Mouse (Mus musculus) heart, postnatal 10 days (tissue): ENCODE measurements around the gene Setd3. TPM values are rescaled to one million over a fixed set of nuclear protein-coding genes. Genes with fewer than 3 reads are reported as not detected.
A peak's percentile ranks its signal among the peaks of the same experiment; 100 is the strongest.

ENCODE experiments used
- DNase-seq, 2 experiments: peaks; one replicate each; pipeline ENCODE4 v3.0.0; 2021
- intact Hi-C: fragments of 180-260 bp; cut with DNase I; formaldehyde crosslinking; loops from one replicate; pipeline ENCODE4 v1.15.1; 2025
- total RNA-seq, 2 experiments: library from RNA; stranded (reverse); gene quantifications; 2 replicates each; pipeline ENCODE4 v1.2.3; 2021

The Setd3 gene
- total RNA-seq = 10 to 100 TPM; 77.6 to 79.3 TPM

DNA sequence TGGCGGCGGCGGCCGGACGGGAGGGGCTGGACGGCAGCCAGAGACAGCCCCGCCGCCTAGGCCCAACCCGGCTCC lies at the start of gene Setd3:
TSS of gene Setd3 (minus strand) at position 69 of the 75 bp plus-strand sequence.
- DNase-seq = no peak
- intact Hi-C loops = no loop called here

DNA sequence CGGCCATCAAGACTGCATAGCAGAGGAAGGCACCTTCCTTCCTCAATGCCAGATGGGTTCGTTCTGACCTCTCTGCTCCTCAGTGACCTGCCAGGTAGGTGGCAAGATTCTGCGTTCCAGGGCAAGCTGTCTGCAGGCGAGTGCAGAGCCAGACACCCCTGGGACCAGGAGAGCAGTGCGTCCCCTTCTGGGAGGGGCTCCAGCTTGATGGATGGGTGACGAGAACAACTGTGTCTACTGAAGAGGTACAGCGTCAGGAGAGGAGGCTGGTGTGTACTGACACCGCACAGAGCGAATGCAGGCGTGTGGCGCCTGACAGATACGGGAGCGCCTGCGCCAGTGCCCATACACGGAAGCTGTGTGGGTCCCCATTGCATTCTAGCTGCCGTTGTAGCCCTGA lies 48.4 kb upstream of the Setd3 start:
- DNase-seq = no peak
- intact Hi-C loops = no loop called here

- no peak for DNase-seq
- intact Hi-C loops = no loop called here
Observed at GRCm38 (mm10) chr12:108226941-108227340, 47.8 kb upstream of the Setd3 start.

GRCm38 (mm10) chr12:108226216-108226615 lies 47.1 kb upstream of the Setd3 start:
- intact Hi-C loops = no loop called here
- no peak for DNase-seq

GRCm38 (mm10) chr12:108225781-108226180 lies 46.7 kb upstream of the Setd3 start:
- intact Hi-C loops = no loop called here
- DNase-seq = no peak

DNA sequence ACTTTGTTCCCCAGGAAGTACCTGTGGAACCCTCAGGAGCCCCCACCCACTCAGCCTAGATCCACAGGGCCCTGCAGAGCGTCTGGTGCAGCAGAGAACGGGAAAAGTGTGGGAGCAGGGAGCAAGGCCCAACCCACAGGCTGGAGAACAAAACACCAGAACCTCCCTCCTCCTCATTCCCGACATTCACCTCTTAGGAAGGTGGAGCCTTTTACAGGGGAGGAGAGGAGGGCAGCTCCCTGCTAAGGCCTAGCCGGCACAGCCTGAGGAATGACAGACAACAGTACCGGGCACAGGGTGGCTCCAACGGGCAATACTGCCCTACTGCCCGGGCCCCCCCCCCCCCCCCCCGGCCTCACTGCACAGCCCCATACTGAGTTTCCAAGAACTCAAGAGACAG lies 44.2 kb upstream of the Setd3 start:
- intact Hi-C loops = no loop called here
- no peak for DNase-seq

GRCm38 (mm10) chr12:108221712-108222111 lies 42.6 kb upstream of the Setd3 start:
- intact Hi-C loops = no loop called here
- no peak for DNase-seq

GRCm38 (mm10) chr12:108221206-108221605 lies 42.1 kb upstream of the Setd3 start:
- intact Hi-C loops = no loop called here
- no peak for DNase-seq

- intact Hi-C loops = no loop called here
- no peak for DNase-seq
Observed at GRCm38 (mm10) chr12:108220621-108221020, 41.5 kb upstream of the Setd3 start.

DNA sequence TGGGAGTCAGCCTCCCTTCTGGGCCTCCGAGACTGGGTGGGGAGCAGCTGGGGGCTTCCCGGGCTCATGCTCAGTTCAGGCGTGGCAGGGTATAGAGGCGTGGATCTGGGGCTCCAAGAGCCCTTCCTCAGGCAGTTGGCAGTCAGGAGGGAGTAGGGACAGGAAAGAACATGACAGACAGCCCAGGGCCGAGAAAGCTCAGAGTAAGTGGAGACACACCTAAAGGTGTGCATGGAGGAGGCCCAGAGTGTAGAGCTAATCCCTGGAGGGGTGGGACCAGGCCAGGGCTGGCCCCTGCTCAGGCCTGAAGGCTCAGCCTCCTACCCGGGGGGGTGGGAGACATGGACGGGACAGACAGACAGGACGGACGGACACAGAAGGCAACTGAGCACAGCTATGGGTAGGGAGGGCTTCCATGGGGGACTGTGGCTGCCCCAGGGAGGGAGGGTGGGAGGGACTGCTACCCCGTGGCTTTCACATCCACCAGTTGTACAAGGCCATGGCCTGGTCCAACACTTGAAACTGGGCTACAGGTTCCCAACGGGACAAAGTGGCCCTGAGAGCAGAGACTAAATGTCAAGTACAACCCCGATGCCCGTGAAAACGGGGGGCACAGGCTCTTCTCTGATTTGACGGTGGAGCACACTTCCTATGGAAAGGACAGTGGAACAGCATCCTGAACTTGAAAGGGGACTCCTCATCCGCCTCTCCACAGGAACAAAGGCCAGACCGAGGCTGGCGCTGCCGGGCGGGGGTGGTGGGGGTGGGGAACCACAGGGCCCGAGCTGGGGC lies 40.9 kb upstream of the Setd3 start:
- no peak for DNase-seq
- intact Hi-C loops = no loop called here

GRCm38 (mm10) chr12:108219163-108219562 lies 40.0 kb upstream of the Setd3 start:
- no peak for DNase-seq
- intact Hi-C loops = no loop called here

- DNase-seq = peak; percentile 62 to 79
- intact Hi-C loops = loop anchor here (1.0 kb wide), 1 partner anchor 76 kb away; no protein-coding TSS in a partner anchor
Observed at GRCm38 (mm10) chr12:108217572-108217971, 38.5 kb upstream of the Setd3 start.

DNA sequence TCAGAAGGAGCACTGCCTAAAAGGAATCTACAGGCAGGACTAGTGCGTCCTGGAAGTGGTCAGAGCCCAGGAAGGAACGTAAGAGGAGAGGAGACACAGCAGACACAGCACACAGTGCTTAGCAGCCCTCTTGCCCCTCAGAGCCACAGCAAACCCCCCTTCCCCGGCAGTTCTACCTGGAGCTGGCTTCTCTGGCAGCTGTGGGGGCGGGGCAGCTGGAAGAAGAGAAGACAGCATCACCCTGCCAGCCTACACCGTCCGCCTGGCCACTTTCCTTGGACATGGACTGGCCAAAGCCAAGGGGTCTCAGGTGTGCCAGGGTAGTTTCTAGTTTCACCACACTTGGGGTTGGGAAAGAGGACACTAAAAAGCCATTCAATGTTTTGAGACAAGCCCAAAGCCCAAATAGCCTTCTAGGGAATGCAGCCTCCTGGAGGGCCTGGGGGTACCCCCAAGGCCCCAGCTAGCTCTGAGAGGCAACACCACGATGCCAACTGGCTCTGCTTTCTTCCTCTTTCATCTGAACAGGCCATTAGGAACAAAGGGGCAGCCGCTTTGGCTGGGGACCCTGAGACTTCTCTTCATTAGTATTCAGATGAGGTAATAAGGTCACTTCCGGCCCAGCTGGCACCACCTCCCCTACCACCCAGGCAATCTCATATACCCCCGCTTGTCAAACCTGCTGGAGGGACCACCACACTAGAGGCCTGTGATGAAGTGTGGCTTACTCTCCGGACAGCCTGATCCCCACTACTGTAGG lies 37.7 kb upstream of the Setd3 start:
- intact Hi-C loops = loop anchor here (1.0 kb wide), 1 partner anchor 77 kb away; no protein-coding TSS in a partner anchor
- DNase-seq = no peak

GRCm38 (mm10) chr12:108215090-108215489 lies 36.0 kb upstream of the Setd3 start:
- intact Hi-C loops = no loop called here
- no peak for DNase-seq

- intact Hi-C loops = no loop called here
Observed at GRCm38 (mm10) chr12:108213090-108214041, 34.3 kb upstream of the Setd3 start.

GRCm38 (mm10) chr12:108212476-108212875 lies 33.4 kb upstream of the Setd3 start:
- intact Hi-C loops = no loop called here
- no peak for DNase-seq

More at GRCm38 (mm10) chr12:108213090-108214041, 34.3 kb upstream of the Setd3 start:
- DNase-seq = no peak

- intact Hi-C loops = no loop called here
Observed at GRCm38 (mm10) chr12:108212071-108212470, 33.0 kb upstream of the Setd3 start.

GRCm38 (mm10) chr12:108210623-108211022 lies 31.5 kb upstream of the Setd3 start:
- intact Hi-C loops = no loop called here

More at GRCm38 (mm10) chr12:108212071-108212470, 33.0 kb upstream of the Setd3 start:
- DNase-seq = no peak

DNA sequence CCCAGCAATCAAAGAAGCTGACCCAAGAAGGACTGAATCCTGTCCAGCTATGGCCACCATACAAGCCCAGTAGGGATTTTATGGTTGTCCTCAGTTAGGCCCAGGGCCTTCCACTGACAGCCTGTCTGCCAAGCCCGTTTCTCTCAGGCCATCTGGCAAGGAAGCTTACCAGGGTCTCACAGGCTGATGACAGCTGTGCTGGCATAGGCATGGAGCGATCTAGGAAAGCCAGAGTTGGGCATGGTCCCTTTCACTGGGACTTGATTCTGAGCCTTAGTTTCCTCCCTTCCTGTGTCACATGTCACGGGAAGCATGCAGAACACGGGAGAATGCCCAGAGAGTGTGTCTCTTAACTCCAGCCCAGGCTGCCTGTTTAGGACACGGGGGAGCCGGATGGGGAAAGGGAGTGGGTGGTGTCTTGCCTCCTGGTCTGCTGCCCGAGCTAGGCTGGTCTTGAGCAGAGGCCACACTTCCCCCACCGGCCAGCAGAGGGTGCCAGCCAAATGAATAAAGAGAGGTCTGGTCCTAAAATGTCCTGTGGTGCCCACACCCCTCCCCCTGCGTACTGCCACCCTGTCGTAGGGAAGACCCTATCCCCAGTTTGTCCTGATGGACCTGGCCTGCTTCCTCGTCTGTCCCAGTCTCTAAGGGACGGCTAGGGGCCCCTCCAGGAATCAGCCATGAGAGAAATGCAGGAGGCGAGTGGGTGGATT lies 29.8 kb upstream of the Setd3 start:
- DNase-seq = peak; percentile 81 to 88
- intact Hi-C loops = loop anchor here (1.0 to 10.0 kb wide), 3 partner anchors 85 to 303 kb away; no protein-coding TSS in a partner anchor

More at GRCm38 (mm10) chr12:108210623-108211022, 31.5 kb upstream of the Setd3 start:
- DNase-seq = no peak

DNA sequence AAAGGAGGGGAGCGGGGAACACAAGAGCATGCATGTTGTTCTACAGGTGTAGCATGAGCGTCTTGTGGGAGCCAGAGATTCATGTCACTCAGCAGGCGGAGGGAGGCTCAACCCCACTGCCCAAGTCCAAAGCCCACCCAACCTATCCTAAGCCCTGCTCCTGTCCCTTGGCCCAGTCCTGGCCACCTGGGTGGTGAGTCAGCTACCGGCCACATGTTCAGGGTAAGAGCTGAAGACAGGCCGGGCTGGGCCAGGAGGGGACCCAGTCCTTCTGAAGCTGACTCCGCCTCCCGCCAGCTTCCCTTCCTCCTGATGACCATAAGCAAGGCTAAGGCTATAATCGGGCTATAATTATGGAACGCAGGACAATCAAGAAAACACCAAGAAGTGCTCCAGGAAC lies 29.1 kb upstream of the Setd3 start:
- intact Hi-C loops = loop anchor here (5.0 to 10.0 kb wide), 2 partner anchors 287 to 304 kb away; no protein-coding TSS in a partner anchor
- DNase-seq = no peak
